Mouse (Mus musculus): Measurements from ENCODE around the gene Tead1.

Gene Tead1

DNA sequence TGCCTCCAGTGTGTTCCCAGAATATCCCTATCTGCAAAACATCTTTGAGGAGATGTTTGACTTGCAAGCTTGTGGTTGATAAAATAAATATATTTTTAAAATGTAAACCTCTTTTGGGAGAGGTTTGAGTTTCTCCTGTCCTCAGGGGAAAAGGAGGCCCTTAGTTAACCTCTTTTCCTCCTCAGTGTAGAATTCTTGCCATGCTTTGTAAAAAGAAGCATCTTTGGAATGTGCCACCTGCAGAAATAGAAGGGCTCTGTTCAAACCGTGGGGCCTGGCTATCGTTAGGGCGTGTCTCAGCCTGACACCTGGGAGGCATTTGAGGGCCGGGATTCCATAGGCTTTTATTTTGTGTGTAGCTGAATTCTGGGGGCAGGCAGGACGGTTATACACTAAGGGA is 51.1 kb downstream of the Tead1 start:
- no peak for DNase-seq (ENCODE audit: low read depth)

DNA sequence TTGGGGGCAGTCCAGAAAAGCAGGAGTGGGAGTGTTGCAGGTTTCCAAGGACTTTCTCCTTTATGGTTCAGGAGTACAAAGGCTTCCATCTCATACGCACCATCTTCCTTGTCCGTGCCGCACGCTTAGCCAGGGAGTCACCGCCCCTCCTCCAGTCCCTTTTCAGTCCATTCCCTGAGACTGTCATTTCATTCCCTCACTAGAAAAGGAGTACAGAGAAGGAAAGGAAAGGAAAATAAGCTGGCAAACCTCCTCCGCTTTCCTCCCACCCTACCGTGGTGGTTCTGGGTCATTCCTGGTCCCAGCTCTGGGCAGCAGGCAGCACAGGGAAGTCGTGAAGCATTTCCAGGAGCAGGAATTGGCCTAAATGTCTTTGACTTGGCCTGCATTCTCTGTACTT is 52.5 kb downstream of the Tead1 start:
- DNase-seq (ENCODE audit: low read depth) = no peak

GRCm38 (mm10) chr7:112739174-112739573 is 60.1 kb downstream of the Tead1 start:
- DNase-seq (ENCODE audit: low read depth) = no peak

GRCm38 (mm10) chr7:112741790-112742189 is 62.7 kb downstream of the Tead1 start:
- no peak for DNase-seq (ENCODE audit: low read depth)

DNA sequence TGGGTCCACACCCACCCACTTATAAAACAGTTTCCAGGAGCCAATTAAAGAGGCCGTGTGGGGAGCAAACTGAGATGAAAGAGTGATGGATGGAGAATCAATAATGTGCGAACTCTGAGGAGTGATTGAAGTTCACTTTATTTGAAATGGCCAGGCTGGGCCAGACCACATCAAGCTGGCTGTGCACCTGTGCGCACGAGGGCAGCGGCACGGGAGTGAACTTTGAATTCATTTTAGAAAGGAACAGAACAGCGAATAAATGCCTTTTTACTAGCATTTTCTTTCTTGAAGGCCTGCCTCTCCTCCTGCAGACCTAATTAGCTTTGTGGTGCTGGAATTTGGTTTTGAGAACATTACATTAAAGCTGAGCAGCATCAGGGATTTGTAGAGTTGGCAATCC is 63.9 kb downstream of the Tead1 start:
- no peak for DNase-seq (ENCODE audit: low read depth)

- DNase-seq (ENCODE audit: low read depth) = no peak
Measured at GRCm38 (mm10) chr7:112743621-112744395, 64.7 kb downstream of the Tead1 start.

- DNase-seq (ENCODE audit: low read depth) = no peak
Measured at GRCm38 (mm10) chr7:112747187-112747586, 68.1 kb downstream of the Tead1 start.

- no peak for DNase-seq (ENCODE audit: low read depth)
Measured at GRCm38 (mm10) chr7:112747836-112748235, 68.7 kb downstream of the Tead1 start.

GRCm38 (mm10) chr7:112748327-112748726 is 69.2 kb downstream of the Tead1 start:
- no peak for DNase-seq (ENCODE audit: low read depth)

DNA sequence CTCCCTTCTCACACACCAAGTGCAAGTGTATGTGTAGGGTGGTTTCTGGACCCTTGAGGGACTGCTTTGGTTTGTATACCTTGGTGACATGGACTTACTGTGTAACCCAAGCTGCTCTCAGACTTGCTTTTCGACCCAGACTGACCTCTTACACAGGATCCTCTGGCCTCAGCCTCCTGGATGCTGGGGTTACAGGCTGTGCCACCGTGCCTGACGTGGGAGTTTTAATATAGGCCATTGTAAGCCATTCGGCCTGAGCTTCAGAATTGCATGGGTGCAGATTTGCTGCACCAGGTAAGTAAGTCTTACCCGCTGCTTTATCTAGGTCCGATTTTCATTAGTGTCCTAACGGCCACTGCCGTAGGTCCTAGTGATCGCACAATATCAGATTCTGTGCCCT is 71.0 kb downstream of the Tead1 start:
- DNase-seq (ENCODE audit: low read depth) = no peak

- DNase-seq (ENCODE audit: low read depth) = no peak
Measured at GRCm38 (mm10) chr7:112752311-112752710, 73.2 kb downstream of the Tead1 start.

GRCm38 (mm10) chr7:112753314-112753713 is 74.2 kb downstream of the Tead1 start:
- DNase-seq (ENCODE audit: low read depth) = no peak

DNA sequence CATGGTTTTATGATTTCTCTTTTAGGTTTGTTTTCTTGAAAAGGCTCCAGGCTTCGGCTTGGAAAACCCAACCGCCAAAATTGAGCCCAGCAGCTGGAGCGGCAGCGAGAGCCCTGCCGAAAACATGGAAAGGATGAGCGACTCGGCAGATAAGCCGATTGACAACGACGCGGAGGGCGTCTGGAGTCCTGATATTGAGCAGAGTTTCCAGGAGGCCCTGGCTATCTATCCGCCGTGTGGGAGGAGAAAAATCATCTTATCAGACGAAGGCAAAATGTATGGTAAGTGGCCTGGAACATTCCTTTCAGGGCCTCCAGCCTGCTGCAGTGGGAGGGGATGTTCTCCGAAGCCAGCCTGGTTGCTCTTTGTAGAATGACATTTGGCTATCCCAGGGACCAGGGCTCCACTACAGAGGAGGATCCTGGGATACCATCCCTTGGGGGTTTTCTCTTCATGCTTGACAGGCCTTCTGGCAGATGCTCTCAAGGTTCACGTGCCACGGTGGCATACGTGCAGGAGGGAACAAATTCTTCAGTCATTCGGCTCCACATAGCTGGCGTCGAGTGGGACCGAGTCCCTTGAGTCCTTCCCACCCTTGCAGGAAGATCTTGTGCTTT is 80.3 kb downstream of the Tead1 start:
- DNase-seq (ENCODE audit: low read depth) = no peak

DNA sequence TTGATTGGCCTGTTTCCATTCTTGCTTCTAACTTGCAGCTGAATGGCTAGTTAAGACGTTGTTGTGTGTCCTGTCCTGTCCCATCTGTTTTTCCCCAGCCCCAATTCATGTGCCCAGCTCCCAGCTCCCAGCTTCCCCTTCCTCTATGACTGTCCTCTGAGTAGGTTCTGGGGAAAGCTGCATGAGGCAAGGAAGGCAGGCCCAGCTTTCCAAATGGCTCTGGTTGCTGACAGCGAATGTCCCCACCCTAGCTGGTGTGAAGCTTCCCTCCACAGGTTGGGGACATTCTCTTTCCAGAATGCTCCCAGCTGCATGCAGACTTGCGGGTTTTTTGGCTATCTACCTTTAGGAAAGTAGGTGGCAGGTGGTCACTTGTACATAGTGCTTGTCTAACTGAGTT is 81.2 kb downstream of the Tead1 start:
- DNase-seq (ENCODE audit: low read depth) = no peak

DNA sequence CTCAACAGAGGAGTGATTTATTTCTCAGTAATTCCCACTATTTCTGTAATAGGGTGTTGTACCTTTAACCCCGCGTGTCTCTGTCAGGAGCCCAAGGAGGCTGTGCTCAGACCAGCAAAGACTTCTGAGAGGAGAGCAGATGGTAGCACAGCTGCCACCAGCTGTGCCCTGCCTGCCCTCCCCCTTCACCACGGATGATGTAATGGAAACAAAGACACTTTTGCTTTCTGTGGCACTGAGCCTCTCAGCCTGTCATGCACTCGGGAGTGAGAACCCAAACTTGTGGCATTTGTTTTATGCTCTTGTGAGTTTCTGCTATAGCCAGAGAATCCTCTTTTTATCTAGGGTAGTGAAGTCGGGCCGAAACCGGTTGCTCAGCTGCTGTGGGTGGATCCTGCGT is 81.7 kb downstream of the Tead1 start:
- no peak for DNase-seq (ENCODE audit: low read depth)

DNA sequence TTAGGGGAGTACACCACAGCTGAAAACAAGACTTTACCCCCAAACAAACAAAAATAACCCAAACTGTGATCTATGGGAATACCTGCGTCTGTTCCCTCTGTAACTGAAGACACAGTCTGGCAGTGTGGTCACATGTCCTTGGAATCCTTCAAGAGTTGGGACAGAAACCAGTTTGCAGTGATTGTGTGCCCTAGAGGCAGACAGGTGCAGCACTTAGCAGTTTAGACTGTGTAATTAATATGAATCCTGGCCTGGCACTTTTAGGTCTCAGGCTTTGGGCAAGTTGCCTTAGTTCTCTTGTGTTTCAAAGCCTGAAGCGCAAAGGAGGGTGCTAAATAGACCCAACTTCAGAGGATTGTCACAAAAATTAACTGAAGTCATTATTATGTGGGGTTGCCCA is 83.8 kb downstream of the Tead1 start:
- DNase-seq (ENCODE audit: low read depth) = no peak

GRCm38 (mm10) chr7:112763513-112763912 is 84.4 kb downstream of the Tead1 start:
- no peak for DNase-seq (ENCODE audit: low read depth)

- no peak for DNase-seq (ENCODE audit: low read depth)
Measured at GRCm38 (mm10) chr7:112764921-112765320, 85.8 kb downstream of the Tead1 start.

GRCm38 (mm10) chr7:112769866-112770265 is 90.7 kb downstream of the Tead1 start:
- DNase-seq (ENCODE audit: low read depth) = no peak

DNA sequence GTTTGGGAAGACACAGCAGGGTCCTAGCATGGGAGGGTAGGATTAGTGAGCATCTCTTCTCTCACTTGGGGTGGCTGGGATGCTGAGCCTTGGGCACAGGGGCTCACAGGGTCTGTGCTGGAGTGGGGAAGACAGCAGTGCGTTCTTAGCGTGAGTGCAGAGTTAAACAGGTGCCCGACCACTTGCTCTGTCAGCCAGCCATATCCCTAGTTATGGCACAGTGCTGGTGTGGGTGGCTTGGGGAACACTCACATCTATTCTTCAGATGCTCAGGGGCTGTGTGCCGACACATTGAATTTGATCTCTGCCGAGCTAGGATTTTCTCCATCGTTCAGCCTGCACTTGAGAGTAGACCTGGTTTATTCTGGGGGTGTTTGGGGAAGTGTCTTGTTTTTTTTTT is 92.3 kb downstream of the Tead1 start:
- no peak for DNase-seq (ENCODE audit: low read depth)

- DNase-seq (ENCODE audit: low read depth) = no peak
Measured at GRCm38 (mm10) chr7:112772777-112773176, 93.7 kb downstream of the Tead1 start.

GRCm38 (mm10) chr7:112773601-112774000 is 94.5 kb downstream of the Tead1 start:
- no peak for DNase-seq (ENCODE audit: low read depth)

DNA sequence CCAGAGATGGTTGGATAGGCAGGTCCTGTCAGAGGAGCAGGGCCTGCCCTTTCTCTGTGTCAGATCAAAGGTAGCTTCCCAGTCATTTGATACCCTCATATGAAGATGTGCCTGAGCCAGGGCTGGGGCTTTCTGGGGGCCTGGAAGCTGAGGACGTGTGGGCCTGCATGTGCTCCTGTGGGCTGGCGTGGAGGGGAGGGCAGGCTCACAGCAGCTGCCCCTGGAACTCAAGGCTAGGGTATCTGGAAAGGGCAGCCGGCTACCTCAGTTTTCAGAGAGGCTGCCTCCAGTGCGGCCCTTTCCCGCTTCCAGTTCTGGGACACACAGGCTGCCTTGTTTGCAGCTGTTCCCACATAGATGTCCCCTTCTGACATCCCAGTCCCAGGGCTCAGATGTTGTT is 96.7 kb downstream of the Tead1 start:
- DNase-seq (ENCODE audit: low read depth) = no peak

- DNase-seq (ENCODE audit: low read depth) = no peak
Measured at GRCm38 (mm10) chr7:112776670-112777069, 97.6 kb downstream of the Tead1 start.

All from 416B (cell line).